Mouse (Mus musculus): Measurements from ENCODE around the gene Gm45521.
A peak's percentile ranks its signal among the peaks of the same experiment; 100 is the strongest.
"Not testable (repeated sequence)": the region's sequence is repeated elsewhere in the genome, so short reads cannot be mapped to it uniquely, and the experiment has no call there.

Gene Gm45521

DNA sequence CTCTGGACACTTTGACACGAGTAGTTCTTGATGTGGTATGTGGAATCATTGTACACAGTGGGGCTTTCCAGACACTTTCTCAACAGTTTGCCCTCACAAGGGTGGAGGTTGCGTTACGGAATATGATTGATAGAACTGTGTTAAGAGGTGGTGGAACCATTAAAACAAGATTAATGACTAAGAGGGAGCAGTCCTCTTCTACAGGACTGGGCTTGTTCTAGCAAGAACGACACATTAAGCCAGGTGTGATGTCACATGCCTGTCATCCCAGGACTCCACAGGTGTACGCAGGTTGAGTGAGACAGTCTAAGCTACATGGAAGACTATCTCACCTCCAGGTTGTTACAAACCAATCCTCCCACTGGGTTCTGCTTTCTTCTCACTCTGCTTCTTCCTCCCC, 42.3 kb downstream of the Gm45521 start:
- no peak for DNase-seq (ENCODE audit: low spot score)

DNA sequence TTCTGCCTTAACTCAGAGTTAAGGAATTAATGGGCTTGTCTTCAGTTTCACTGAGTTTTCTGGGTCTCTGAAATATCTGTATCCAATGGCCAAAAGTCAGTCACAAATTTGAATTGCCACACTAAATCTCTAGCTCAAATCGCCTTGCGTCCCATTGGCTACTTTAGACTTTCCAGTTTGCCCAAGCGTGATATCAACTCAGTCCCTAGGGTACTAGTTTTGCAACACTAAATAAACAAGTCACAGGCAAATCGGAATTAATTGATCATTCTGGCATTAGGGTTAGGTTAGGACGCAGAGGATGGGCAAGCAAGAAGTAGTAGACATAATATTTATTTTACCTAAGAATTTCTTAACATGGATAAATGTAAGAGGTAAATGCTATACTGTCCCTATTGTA, 43.2 kb downstream of the Gm45521 start:
- DNase-seq (ENCODE audit: low spot score): no peak

DNA sequence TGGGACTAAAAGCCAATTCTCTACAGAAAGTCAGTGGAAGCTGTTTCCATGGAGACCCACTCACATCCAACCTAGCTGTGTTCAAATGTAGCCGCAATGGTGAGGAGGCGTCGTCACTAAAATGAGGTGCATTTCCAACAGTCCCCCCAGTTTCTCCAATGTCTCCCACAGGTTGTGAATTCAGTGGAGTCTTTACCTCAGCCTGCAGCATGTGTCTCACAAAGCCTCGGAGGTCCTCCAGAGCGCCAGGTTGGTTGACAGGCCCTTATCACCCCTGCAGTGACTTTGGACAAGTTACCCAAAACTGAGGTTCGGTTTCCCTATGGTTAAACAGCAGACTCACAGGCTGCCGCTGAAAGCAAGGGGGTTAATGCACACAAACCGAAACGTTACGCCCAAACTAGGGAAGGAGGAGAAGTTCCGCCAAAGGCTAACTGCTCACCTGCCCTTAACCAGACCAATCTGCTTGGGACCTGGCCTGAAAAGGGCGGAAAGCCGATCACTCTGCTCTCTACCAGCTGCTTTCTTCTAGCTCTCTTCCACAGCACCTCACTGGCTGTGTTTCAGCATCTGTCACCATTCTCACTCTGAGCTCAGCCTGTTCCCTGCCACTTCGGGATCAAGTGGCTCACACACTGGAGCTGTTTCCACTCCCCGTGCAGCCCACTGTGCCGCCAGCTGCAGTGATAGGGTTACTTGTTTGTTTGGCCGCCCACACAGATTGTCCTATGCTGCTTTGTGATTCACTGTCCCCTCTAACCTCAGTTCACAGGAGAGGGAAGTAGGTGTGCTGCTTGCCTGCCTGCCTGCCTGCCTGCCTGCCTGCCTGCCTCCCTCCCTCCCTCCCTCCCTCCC, 44.0 kb downstream of the Gm45521 start:
- no peak for DNase-seq (ENCODE audit: low spot score)

DNA sequence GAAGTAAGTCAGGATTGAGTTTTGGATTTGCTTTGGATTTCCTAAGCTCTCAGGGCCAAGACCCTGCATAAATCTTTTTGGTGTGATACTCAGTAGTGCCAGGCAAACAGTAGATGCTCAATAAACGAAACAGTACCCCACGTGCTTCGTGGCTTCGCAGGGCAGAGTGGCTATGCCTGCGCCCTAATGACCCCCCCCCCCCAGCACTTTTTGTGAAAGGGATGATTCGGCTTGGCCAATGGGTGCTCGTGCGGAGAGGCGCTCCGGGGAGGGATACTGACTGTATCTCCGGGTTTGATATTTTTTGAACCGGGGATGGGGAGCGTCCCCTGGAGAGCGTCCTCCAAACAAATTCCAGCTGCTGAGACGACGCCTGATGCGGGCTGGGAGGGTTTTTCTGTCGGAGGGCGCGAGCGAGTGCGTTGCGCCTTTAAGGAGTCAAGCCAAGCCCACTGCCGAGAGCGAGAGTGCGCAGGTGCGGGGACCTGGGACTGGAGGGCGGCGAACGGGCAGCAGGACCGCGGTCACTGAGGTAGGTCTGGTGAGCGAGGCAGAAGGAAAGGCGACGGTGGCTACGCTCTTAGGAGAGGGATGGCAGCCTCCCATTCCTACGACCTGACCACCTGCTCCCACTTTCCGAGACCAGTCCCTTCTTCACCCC, 45.5 kb downstream of the Gm45521 start, which contains the start of gene Abhd6:
TSS of gene Abhd6 (plus strand) at position 471 of the 661 bp plus-strand sequence.
- peak; percentile 88 for DNase-seq (ENCODE audit: low spot score)

DNA sequence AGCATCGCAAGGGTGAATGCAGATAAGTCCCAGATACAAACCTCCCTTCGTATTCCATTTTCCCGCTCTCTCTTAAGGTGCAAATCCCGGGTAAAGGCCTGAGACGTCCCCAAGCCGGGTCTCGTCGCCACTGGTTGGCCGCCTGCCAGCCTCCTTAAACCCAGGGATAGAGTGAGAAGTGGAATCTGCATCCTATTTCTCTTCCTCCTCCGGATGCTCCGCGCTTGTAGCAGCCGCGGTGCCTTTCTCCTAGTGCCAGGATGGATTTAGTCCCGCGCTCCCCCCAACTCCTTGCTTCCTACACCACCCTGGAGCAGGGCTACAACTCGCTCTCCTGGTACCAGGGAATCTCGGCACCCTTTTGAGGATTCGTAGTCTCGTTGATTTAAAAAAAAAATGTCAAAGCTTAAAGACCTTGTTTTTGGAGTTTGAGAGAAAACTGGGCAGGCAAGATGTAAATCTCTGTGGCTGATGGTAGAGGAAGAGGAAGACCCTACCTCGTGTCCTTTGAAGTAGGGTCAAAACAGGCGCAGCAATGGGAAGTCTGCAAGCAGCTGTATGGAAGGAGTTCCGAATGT, 46.1 kb downstream of the Gm45521 start:
- DNase-seq (ENCODE audit: low spot score): peak; percentile 49

DNA sequence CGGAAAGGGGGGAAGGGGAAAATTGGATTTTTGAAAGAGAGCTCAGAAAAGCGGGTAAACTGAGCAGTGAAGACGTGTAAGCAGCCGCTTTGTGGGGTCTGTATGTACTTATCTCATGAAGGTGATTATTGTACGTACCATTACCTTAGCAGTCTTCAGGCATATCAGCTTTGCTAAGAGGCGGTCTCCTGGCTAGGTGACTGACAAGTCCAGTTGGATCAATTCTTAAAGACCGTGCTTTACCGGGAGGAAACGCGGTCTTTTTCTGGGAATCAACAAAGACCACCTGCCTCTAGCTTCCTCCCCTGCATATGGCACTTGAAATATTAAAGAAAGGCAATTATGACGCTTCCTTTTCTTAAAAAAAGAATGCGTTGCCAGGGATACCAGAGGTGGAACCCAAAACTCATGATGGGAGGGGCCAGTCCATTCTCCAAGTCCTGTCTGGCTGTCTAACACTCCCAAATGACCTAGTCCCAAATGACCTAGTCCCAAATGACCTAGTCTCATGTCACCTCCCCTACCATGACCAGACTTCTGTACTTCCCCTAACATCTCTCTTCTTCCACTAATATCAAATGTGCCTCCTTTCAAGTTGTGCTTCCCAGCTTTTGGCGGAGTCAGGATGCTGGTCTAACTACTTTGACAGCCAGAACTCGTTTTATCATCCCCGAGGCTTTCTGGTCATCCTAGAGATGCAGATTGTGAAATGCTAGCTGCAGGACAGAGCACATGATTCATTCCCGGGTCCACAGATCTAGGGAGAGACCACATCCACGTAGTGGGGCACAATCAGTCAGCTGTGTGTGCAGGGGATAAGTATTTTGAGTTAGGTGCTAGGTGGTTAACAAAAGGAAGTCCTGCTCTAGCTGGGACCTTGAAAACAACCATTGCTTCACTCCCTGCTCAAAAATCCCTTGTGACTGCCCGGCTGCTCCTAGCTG, 46.9 kb downstream of the Gm45521 start:
- no peak for DNase-seq (ENCODE audit: low spot score)

DNA sequence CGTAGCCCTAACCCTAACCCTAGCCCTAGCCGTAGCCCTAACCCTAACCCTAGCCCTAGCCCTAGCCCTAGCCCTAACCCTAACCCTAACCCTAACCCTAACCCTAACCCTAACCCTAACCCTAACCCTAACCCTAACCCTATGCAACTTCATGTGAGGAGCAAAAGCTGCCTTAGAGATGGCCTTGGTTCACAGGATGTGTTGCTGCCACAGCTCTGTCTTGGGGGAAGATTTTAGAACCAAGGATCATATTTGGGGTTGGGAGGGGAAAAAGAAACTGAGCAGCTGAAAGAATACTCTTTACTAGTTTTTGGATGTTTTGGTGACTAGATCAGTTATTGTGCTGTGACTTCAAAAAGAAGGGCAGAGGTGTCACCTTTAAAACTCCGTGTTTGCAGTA, 49.0 kb downstream of the Gm45521 start:
- not testable (repeated sequence) for DNase-seq (ENCODE audit: low spot score)

DNA sequence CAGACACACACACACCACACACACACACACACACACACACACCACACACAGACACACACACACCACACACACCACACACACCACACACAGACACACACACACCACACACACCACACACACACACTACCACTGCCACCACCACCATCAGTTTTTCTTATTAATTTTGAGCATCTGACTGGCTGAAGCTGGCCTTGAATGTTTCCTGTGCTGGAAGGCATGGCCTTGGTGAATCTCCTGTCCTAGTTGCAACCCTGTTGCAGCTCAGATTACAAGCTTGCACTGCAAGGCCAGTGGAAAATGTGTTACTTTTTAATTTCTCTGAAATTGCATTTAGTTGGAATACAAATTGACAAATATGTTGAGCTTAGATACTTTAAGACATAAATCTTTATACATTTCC, 50.0 kb downstream of the Gm45521 start:
- no peak for DNase-seq (ENCODE audit: low spot score)

DNA sequence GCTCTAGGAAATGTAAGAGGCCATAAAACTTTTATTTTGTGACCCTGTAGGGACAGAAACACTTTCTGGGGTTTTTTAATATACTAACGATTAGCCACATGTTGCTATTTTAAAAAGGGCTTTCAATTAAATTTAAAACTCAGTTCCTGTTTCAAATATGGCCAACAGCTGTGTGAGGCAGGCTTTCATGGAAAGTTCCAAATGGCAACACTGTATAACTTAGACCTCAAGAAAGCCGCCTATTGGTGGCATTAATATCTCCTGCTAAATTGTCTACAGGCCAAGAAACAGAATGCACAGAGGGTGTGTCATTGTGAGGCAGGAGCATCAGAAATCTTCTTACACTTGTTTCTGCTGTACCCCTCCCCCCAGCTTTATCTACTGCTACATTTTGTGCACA, 50.4 kb downstream of the Gm45521 start:
- no peak for DNase-seq (ENCODE audit: low spot score)

DNA sequence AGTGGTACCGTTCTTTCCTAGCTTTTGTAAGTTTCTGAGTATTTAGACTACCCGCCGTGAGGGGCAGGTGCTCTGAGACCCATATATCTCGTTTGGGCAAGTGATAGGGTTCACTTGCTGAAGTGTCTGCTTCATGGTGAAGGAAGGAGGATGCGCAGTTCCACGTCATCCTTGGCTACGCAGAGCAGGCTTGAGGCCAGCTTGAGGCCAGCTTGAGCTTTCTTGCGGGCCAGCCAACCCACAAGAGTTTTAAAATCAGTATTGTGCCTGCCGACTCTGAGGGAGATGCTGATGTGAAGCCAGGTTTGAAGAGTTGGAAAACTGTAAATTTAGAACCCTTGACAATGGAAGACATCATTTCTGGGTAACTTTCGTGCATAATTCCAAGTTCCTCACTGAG, 50.8 kb downstream of the Gm45521 start:
- DNase-seq (ENCODE audit: low spot score): no peak
